Mouse (Mus musculus): ENCODE data around the gene Tmc2. TPM values are rescaled to one million over a fixed set of nuclear protein-coding genes. Genes with fewer than 3 reads are reported as not detected.

Gene Tmc2
- polyA plus RNA-seq, 1 experiment from 2014 or later = not detected

DNA sequence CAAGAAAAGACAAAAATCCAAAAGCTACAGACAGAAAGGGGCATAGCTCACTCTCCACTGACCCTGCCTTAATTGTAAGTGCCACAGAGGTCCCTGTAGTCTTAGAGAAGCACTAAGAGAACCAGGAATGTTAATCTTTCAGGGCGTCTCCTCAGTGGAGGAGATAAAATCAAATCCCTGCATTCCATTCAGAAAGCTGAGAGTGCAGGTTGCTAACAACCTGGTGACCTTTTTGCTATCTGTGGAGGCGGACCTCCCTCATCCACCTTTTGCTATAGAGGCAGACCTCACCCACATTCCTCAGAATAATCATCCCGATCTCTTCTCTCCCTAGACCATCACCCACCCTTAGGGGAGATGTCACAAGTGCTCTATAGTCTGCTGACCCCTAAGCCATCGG is 94.1 kb downstream of the Tmc2 start:
- Histone ChIP-seq H3K9me3 (replicated peaks) (no peaks in the 10 kb centered on the region), H3K4me3 (no peak overlapping the region), H3K27ac (no peak overlapping the region), H3K36me3 (no peaks in the 10 kb centered on the region), H3K4me1 (peaks cover 13% of the 10 kb centered on the region), H3K27me3 (peaks cover 5% of the 10 kb centered on the region; the same call in 1 of the 2 replicates), H3K9ac (no peak overlapping the region), H3K4me2 (replicated peaks) (no peak overlapping the region)
- no peak for ATAC-seq (ENCODE audit: low FRiP score)
- WGBS = 58% methylated on average over 4 of the region's 4 CpGs

DNA sequence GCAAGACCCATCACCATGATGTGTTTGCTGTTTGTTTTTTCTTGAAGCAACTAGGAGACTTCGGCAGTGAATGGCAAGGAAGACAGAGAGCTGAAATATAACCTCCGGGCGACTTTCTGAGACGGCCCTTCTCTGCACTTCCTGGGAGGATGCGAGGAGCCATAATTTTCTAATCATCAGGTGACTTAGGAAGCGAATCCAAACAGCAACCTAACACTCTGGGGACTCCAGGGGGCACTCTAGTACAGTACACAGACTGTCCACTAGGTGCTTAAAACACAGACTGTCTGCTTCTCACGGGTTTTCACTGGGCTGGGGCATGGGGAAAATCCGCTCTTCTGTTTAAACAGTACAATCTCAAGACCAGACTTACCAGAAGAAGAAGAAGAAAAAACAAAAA is 96.4 kb downstream of the Tmc2 start:
- 21% methylated on average over 8 of the region's 8 CpGs for WGBS
- no peaks in the 10 kb centered on the region for H3K9me3 ChIP-seq (replicated peaks)
- peaks cover 9% of the 10 kb centered on the region for H3K27me3 ChIP-seq
- H3K4me1 ChIP-seq = peaks cover 28% of the 10 kb centered on the region
- H3K4me2 ChIP-seq (replicated peaks) = no peak overlapping the region
- no peak overlapping the region for H3K27ac ChIP-seq
- H3K9ac ChIP-seq = peak overlapping the region; percentile 18; the same call in 1 of the 2 replicates
- H3K4me3 ChIP-seq = no peak overlapping the region
- H3K36me3 ChIP-seq = no peaks in the 10 kb centered on the region
- no peak for ATAC-seq (ENCODE audit: low FRiP score)

DNA sequence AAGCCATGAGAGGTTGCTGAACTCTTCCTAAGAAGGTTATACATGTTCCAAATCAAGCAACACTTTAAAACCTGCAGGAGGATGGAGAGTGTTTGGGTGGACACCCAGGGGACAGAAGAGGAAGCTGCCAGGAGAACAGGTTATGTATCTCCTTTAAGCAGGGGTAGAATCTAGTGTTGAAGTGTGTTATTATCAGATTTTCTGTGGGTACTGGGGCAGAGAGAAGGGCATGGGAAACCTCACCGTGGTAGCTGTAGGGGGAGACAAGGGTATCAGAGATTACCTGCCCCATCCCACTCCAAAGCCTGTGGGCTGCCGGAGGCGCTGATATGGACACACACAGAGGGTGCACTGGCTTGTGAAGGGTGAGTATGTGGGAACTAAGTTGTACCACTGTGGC is 98.0 kb downstream of the Tmc2 start:
- Histone ChIP-seq H3K9me3 (replicated peaks) (no peaks in the 10 kb centered on the region), H3K4me1 (peaks cover 39% of the 10 kb centered on the region), H3K4me3 (no peak overlapping the region), H3K9ac (no peak overlapping the region), H3K36me3 (no peaks in the 10 kb centered on the region), H3K4me2 (replicated peaks) (no peak overlapping the region), H3K27me3 (peaks cover 21% of the 10 kb centered on the region), H3K27ac (peak overlapping the region; percentile 23; the same call in 1 of the 2 replicates)
- WGBS = 55% methylated on average over 3 of the region's 3 CpGs
- no peak for ATAC-seq (ENCODE audit: low FRiP score)

DNA sequence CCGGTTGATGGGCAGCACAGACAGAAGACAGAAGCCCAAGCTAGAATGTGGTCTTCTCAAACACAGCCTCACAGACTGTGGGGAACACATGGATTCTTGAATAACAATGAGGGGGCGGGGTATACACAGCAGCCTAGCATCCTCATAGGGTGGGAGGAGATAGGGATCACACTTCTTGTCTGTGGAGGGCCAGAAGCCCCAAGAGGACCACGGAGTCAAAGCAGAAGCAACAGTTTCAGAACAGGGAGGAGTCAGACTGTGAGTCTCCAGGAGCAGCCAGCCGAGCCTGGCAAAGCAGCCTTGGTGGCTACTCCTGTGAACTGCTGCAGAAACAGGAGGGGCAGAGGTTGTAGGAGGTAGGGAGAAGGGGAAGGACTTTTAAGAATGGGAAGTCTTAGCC is 98.5 kb downstream of the Tmc2 start:
- WGBS = 2% methylated on average over 4 of the region's 4 CpGs
- peak overlapping the region; percentile 66; the same call in 1 of the 2 replicates for H3K4me2 ChIP-seq (replicated peaks)
- no peaks in the 10 kb centered on the region for H3K36me3 ChIP-seq
- H3K9me3 ChIP-seq (replicated peaks) = no peaks in the 10 kb centered on the region
- no peak overlapping the region; the same call in 1 of the 2 replicates for H3K9ac ChIP-seq
- no peak overlapping the region for H3K4me3 ChIP-seq
- H3K4me1 ChIP-seq = peaks cover 39% of the 10 kb centered on the region
- ATAC-seq (ENCODE audit: low FRiP score) = peak; percentile 30; the same call in 1 of the 2 replicates
- peaks cover 21% of the 10 kb centered on the region for H3K27me3 ChIP-seq
- peak overlapping the region; percentile 23; the same call in 1 of the 2 replicates for H3K27ac ChIP-seq

DNA sequence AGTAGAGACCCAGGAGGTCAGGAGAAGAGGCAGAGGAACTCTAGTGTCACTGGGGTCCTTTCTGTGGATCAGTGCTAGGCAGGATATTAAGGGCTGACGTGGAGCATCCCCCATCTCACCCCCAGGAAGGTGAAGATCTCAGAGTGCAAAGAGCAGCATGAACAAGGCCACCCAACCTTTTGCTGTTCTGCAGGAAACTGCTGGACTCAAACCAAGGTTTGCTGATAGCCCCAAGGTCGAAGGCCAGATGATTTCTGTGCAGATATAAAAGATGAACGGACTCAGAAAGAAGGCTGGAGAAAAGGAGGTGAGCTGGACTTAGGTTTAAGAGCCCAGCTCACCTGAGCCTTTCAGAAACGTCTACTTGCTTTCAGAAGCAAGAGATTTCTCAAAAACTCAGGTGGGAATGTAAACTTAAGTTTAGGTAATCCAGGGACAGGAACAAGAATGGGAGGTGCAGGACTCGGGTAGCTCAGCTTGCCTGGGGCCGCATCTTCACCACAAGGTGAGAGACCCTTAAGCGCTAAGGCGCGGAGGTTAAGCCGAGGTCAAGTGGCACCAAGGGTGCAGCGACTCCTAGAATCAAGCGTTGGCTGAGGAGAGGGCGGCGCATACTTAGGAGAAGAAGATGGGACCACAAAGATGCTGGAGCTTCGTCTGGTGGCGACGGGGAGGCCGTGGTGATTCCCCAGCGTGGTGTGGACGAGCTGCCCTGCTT is 99.4 kb downstream of the Tmc2 start:
- H3K27ac ChIP-seq = peak overlapping the region; percentile 81
- H3K36me3 ChIP-seq = no peaks in the 10 kb centered on the region
- H3K27me3 ChIP-seq = peaks cover 21% of the 10 kb centered on the region
- peak overlapping the region; percentile 65 for H3K4me3 ChIP-seq
- no peaks in the 10 kb centered on the region for H3K9me3 ChIP-seq (replicated peaks)
- H3K9ac ChIP-seq = peak overlapping the region; percentile 74
- H3K4me2 ChIP-seq (replicated peaks) = peak overlapping the region; percentile 66
- peaks cover 41% of the 10 kb centered on the region for H3K4me1 ChIP-seq
- no peak; the same call in 1 of the 2 replicates for ATAC-seq (ENCODE audit: low FRiP score)
- WGBS = 7% methylated on average over 20 of the region's 20 CpGs

DNA sequence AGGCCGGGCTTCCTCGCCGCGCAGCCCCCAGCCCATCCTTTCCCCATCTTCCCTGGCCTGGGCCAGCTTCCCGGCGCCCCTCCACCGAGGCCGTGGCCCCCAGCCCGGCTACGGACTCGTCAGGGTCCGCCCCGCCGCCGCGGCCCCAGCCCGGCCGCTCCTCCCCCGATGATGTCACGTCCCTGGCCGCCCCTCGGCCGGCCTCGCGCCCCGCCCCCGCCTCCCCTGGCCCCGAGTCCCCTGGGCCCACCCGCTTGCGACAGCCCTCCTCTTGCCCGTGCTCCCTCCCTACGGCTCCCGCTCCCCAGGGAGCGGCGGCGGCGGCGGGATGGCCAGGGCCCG is 99.9 kb downstream of the Tmc2 start, which contains the start of gene Ebf4:
Gene Ebf4, plus strand, starts transcription at position 234 of the 342 bp plus-strand sequence.
- peak; percentile 68 for ATAC-seq (ENCODE audit: low FRiP score)
- peaks cover 21% of the 10 kb centered on the region for H3K27me3 ChIP-seq
- H3K9me3 ChIP-seq (replicated peaks) = no peaks in the 10 kb centered on the region
- no peaks in the 10 kb centered on the region for H3K36me3 ChIP-seq
- peaks cover 41% of the 10 kb centered on the region for H3K4me1 ChIP-seq
- H3K9ac ChIP-seq = peak within 1 kb of the TSS; percentile 74
- H3K27ac ChIP-seq = peak within 1 kb of the TSS; percentile 81
- peak within 1 kb of the TSS; percentile 66 for H3K4me2 ChIP-seq (replicated peaks)
- peak within 1 kb of the TSS; percentile 65 for H3K4me3 ChIP-seq
- WGBS = 2% methylated on average over 39 of the region's 39 CpGs

DNA sequence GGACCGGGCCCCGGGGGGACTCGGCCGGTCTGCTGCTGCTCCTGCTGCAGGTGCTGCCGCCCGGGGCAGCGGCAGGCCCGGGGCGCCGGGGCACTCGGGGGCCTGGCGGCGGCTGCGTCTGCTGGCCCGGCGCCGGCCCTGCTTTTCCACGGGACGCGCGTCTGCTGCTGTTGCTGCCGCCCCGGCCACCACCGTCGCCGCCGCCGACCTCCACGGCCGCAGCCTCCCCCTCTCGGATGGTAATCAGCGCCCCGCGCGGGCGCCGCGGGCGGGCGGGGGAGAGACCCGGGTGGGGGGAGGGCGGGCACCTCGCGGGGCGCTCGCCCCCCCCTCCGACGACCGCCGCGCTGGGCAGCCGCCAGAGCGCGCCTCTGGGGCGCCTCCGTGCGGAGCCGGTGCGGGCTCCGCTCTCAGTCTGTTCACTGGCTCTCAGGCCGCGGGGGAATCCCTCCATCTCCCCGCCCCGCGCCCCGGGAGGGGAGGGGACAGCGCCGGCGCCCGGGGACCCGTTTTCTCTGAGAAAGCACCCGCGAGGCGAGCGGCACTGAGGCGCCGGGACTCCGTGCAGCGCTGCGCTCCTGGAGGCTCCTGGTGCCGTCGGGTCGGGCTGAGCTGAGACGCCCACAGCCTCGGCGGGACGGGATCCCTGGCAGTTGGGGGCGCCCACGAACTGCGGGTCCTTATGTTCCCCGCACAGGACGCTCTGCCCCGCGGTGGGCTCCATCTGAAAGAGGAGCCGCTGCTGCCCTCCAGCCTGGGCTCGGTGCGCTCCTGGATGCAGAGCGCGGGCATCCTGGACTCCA is 100.5 kb downstream of the Tmc2 start:
- H3K27me3 ChIP-seq = peaks cover 21% of the 10 kb centered on the region
- H3K4me3 ChIP-seq = peak overlapping the region; percentile 65
- under 1% methylated on average over 56 of the region's 99 CpGs for WGBS
- H3K9me3 ChIP-seq (replicated peaks) = no peaks in the 10 kb centered on the region
- ATAC-seq (ENCODE audit: low FRiP score) = peak; percentile 63
- no peaks in the 10 kb centered on the region for H3K36me3 ChIP-seq
- peaks cover 41% of the 10 kb centered on the region for H3K4me1 ChIP-seq
- H3K27ac ChIP-seq = peak overlapping the region; percentile 81
- peak overlapping the region; percentile 74 for H3K9ac ChIP-seq
- H3K4me2 ChIP-seq (replicated peaks) = peak overlapping the region; percentile 66

DNA sequence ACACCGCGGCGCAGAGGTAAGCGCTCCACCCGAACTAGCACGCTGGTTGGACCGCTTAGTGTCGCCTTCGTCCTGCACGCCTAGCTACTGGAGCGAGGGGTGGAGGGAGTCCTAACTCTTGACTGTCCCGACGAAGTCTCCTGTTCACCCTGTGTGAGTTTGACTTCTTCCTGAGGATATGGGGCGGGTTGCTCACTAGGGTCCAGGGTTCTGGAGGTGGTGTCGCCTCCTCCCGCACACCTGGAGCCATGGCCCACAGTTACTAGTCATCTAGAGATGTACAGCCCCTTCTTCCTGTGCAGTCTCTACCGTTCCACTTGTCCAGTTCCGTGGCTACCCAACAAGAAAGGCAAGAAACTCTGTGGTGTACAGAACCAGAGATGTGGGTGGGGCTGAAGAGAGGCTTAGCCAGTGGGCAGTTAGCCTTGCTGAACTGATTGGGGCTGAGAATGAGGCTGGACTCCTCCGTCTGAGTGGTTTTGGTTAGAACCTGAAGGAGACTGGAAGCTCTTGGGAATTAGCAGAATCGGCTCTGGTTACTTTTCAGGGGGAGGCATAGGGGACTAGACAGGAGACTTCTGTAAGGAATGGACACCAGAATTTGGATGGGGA is 101.2 kb downstream of the Tmc2 start:
- ATAC-seq (ENCODE audit: low FRiP score) = peak; percentile 36; the same call in 1 of the 2 replicates
- Histone ChIP-seq H3K9ac (peak overlapping the region; percentile 74), H3K9me3 (replicated peaks) (no peaks in the 10 kb centered on the region), H3K27me3 (peaks cover 21% of the 10 kb centered on the region), H3K4me1 (peaks cover 40% of the 10 kb centered on the region), H3K27ac (no peak overlapping the region), H3K36me3 (no peaks in the 10 kb centered on the region), H3K4me3 (peak overlapping the region; percentile 65), H3K4me2 (replicated peaks) (peak overlapping the region; percentile 66)
- 4% methylated on average over 20 of the region's 20 CpGs for WGBS

DNA sequence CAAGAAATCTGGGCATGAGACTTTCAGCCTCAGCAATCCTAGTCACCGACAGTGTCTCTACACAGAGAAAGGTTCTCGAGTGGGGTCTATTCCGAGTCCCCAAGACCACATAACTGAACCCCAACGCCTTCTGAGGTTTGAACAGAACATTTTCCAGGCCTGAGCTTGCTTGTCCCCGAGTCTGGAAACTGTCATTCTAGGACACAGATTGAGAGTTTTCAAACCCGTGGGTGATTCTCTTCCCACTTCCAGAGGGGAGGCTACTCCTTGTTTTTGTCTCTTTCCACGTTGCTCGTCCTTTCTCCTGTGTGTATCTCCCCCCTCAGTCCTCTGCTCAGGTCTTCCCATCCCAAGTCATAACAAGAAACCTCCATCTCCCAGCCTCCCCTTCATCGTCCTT is 102.6 kb downstream of the Tmc2 start:
- H3K9ac ChIP-seq = no peak overlapping the region
- peaks cover 21% of the 10 kb centered on the region for H3K27me3 ChIP-seq
- H3K4me1 ChIP-seq = peaks cover 38% of the 10 kb centered on the region
- no peaks in the 10 kb centered on the region for H3K9me3 ChIP-seq (replicated peaks)
- H3K4me2 ChIP-seq (replicated peaks) = no peak overlapping the region
- no peak overlapping the region for H3K27ac ChIP-seq
- H3K36me3 ChIP-seq = no peaks in the 10 kb centered on the region
- WGBS = 79% methylated on average over 9 of the region's 9 CpGs
- H3K4me3 ChIP-seq = no peak overlapping the region
- ATAC-seq (ENCODE audit: low FRiP score) = no peak

DNA sequence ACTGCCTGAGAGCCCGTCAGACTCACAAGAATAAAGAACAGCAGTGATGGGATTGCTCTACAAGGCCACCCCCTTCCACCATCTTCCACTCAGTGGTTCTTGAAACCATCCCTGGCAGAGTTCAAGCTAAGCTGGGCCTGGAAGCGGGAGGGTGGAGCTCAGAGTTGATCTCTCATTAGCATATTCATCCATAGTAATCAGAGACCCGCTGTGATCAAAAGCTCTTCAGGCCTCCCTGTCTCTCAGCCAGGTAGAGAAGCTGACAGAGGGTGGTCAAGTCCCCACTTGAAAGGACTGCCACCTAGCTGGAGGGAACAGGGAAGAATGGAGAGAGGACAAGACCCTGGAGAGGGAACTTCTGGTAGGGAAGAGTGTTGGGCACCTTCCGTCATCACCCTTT is 108.0 kb downstream of the Tmc2 start:
- H3K9me3 ChIP-seq (replicated peaks) = no peaks in the 10 kb centered on the region
- WGBS = 48% methylated on average over 4 of the region's 4 CpGs
- no peak overlapping the region for H3K4me3 ChIP-seq
- H3K4me2 ChIP-seq (replicated peaks) = no peak overlapping the region
- H3K27ac ChIP-seq = no peak overlapping the region
- H3K4me1 ChIP-seq = 0 out of 2 replicates have a peak, but pooled peaks cover 2% of the 10 kb centered on the region
- no peaks in the 10 kb centered on the region; the same call in 1 of the 2 replicates for H3K27me3 ChIP-seq
- ATAC-seq (ENCODE audit: low FRiP score) = no peak
- no peak overlapping the region for H3K9ac ChIP-seq
- H3K36me3 ChIP-seq = peaks cover 25% of the 10 kb centered on the region

Measured in hindbrain, embryonic 12.5 days (tissue).